In genomic region chr11:99873089-99873488, GRCm38 (mm10) we compare ENCODE assay signal across 30 mouse cellular contexts. TPM values are rescaled to one million over a fixed set of nuclear protein-coding genes. Genes with fewer than 3 reads are reported as not detected.
"Had no signal": no experiment of that assay in that cellular context is flagged by ENCODE, and none has a peak within 500 bp of the region (broad histone marks: within the 10 kb centered on the region; RNA-seq: fewer than 3 reads in every experiment).

Gene Krtap9-1, plus strand, starts transcription at chr11:99873389.

RNA-seq across cellular contexts. Expression of gene Krtap9-1, which starts in this region (rescaled TPM):
- polyA plus RNA-seq: limb, embryonic 10.5 days; limb, embryonic 11.5 days; limb, embryonic 12.5 days; limb, embryonic 13.5 days; limb, embryonic 14.5 days; limb, embryonic 15.5 days; liver, adult 2 months; liver, embryonic 11.5 days; liver, embryonic 12.5 days; liver, embryonic 13.5 days; liver, embryonic 14.5 days; liver, embryonic 15.5 days; liver, embryonic 16.5 days; liver, postnatal 0 days; lung, adult 2 months; lung, embryonic 14.5 days; lung, embryonic 15.5 days; lung, embryonic 16.5 days; lung, postnatal 0 days; macrophage; midbrain, embryonic 11.5 days; midbrain, embryonic 12.5 days; midbrain, embryonic 13.5 days; midbrain, embryonic 14.5 days; midbrain, embryonic 15.5 days; midbrain, embryonic 16.5 days; midbrain, postnatal 0 days; myocyte; neural tube, embryonic 11.5 days; neural tube, embryonic 12.5 days had no signal
